Mouse (Mus musculus) stomach, embryonic 14.5 days (tissue): Measurements from ENCODE around the gene Entpd1. TPM values are rescaled to one million over a fixed set of nuclear protein-coding genes. Genes with fewer than 3 reads are reported as not detected.

Source experiments
- ATAC-seq: fragments of 200-750 bp; cut with Nextera tagmentation; 2 replicates; pipeline ENCODE4 v1.8.0; 2017; ENCODE audit warnings: low read depth, moderate TSS enrichment; ENCODE audit not compliant: insufficient number of reproducible peaks, insufficient read depth, low FRiP score
- H3K27ac ChIP-seq: fragments of 300-500 bp; sonication (generic); 2 replicates; pipeline ENCODE4 v1.5.1; 2014; ENCODE audit warnings: mild to moderate bottlenecking, low read length, moderate library complexity, mixed read lengths
- H3K27me3 ChIP-seq: fragments of 300-500 bp; sonication (generic); 2 replicates; pipeline ENCODE4 v1.6.1; 2014; ENCODE audit warnings: low read length, control low read depth, mixed read lengths; ENCODE audit not compliant: control insufficient read depth, insufficient read depth
- H3K36me3 ChIP-seq: fragments of 300-500 bp; sonication (generic); 2 replicates; pipeline ENCODE4 v1.6.1; 2014; ENCODE audit warnings: mild to moderate bottlenecking, control low read depth, low read length, moderate library complexity, mixed read lengths; ENCODE audit not compliant: control insufficient read depth, insufficient read depth
- H3K4me1 ChIP-seq: fragments of 300-500 bp; sonication (generic); 2 replicates; pipeline ENCODE4 v1.6.1; 2014; ENCODE audit warnings: low read length, control low read depth, mixed read lengths; ENCODE audit not compliant: control insufficient read depth, insufficient read depth
- H3K4me2 ChIP-seq: fragments of 300-500 bp; sonication (generic); replicated peaks from 2 replicates; pipeline ENCODE4 v1.6.1; 2014; ENCODE audit warnings: low read depth, low read length, control low read depth
- H3K4me3 ChIP-seq: fragments of 300-500 bp; sonication (generic); 2 replicates; pipeline ENCODE4 v1.5.1; 2014; ENCODE audit warnings: low read depth, low read length, control low read depth
- H3K9ac ChIP-seq: fragments of 300-500 bp; sonication (generic); replicated peaks from 2 replicates; pipeline ENCODE4 v1.6.1; 2014; ENCODE audit warnings: low read depth, mild to moderate bottlenecking, control low read depth, low read length, moderate library complexity, mixed read lengths
- H3K9me3 ChIP-seq: fragments of 300-500 bp; sonication (generic); 2 replicates; pipeline ENCODE4 v1.6.1; 2016; ENCODE audit warnings: low read depth, low read length, control low read depth; ENCODE audit not compliant: control insufficient read depth
- WGBS: fragments of 180-500 bp; shearing (Covaris S2); extraction: QIAGEN DNeasy Blood & Tissue Kit; methylation state at CpG from one replicate; pipeline ENCODE4 v1.1.7; 2014; 5-methylcytosine and 5-hydroxymethylcytosine counted together
- polyA plus RNA-seq: library from polyadenylated mRNA; unstranded; fragments of >200 nt; fragmentation: Nextera tagmentation; extraction: Ambion mirVana; gene quantifications from 2 replicates; pipeline ENCODE4 v1.2.1, GENCODE M21; 2014

The Entpd1 gene
- polyA plus RNA-seq, 1 experiment from 2014 or later: 11.3 TPM

GRCm38 (mm10) chr19:40726148-40726547, 114.0 kb downstream of the Entpd1 start:
- Histone ChIP-seq H3K36me3 (no peaks in the 10 kb centered on the region), H3K27ac (no peak overlapping the region), H3K9ac (no peak overlapping the region), H3K4me1 (no peaks in the 10 kb centered on the region), H3K9me3 (no peaks in the 10 kb centered on the region), H3K4me3 (no peak overlapping the region), H3K4me2 (no peak overlapping the region), H3K27me3 (no peaks in the 10 kb centered on the region)
- no peak for ATAC-seq
- 68% methylated on average over 4 of the region's 4 CpGs for WGBS

DNA sequence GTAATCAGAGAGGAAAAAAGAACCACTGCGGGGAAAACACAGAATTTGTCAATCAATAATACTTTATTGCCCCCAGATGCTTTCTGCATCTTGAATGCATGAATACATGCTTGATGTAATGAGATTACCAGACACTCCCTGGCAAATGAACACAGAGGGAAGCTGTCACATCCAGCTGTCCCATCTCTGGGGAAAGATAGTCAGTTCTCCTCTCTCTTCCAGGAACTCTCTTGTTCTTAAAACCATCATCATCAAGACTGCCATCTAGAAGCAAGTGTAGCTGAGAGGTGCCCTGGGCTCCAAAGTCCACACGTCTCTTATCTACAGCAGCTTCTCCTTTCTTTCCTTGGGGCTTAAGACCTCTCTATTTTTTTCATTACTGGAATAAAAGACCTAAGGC, 114.4 kb downstream of the Entpd1 start:
- Histone ChIP-seq H3K4me3 (no peak overlapping the region), H3K36me3 (no peaks in the 10 kb centered on the region), H3K27me3 (no peaks in the 10 kb centered on the region), H3K4me2 (no peak overlapping the region), H3K4me1 (no peaks in the 10 kb centered on the region), H3K9ac (no peak overlapping the region), H3K27ac (no peak overlapping the region), H3K9me3 (no peaks in the 10 kb centered on the region)
- no peak for ATAC-seq
- WGBS: 62% methylated on average over 2 of the region's 2 CpGs

DNA sequence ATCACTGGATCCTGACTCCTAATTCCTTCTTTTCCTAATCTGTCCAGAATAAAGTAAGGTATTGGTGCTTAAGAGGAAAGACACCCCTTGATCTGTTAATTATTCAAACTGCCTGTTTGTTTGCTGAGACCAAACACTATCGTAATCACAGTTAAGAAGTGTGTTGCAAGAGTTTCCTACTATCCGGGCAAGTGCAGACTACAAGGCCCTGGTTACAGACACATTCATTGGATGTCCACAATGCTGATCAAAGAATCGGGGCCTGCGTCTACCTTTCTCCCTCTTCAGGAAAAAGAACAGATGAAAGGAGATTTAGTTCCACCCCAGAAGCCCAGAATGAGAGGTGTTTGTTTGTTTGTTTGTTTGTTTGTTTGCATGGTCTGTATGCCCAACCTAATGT, 116.0 kb downstream of the Entpd1 start:
- H3K4me1 ChIP-seq: no peaks in the 10 kb centered on the region

DNA sequence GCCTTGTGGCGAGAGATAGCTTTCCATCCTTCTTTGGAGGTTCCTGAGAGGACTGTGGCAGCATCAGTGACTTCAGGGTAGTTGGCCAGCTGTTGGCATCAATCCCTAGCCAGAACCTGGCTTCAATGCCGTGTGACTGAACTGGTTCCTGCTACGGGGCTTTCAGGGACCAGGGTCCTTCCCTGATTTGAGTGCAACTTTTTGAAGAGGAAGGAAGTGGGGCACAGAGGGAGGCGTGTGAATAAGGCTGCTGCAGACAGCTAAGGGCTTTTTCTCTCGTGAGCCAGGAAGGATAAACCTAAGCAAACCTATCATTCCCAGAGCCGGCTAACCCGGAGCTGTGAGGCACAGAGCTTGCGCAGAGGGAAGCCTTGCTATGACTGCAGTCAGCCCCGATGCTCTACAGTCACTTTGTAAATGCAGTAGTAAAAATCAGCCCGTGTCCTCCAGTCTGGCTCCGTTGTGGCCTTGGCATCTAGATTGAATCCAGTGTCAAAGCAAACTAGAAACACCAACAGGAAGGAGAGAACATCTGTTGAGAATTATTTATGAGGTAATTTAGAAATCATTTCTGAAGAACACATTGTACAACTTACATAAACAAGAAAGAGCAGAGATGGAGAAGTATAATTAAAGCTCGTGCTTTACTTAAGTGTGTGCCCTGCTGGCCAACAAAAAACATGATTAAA, 116.7 kb downstream of the Entpd1 start:
- Histone ChIP-seq H3K36me3 (no peaks in the 10 kb centered on the region), H3K4me1 (no peaks in the 10 kb centered on the region), H3K4me3 (no peak overlapping the region), H3K9me3 (no peaks in the 10 kb centered on the region), H3K9ac (no peak overlapping the region), H3K27me3 (no peaks in the 10 kb centered on the region), H3K4me2 (no peak overlapping the region), H3K27ac (no peak overlapping the region)
- ATAC-seq: no peak
- WGBS: 52% methylated on average over 12 of the region's 12 CpGs

More for the DNA sequence above, 116.0 kb downstream of the Entpd1 start:
- Histone ChIP-seq H3K27me3 (no peaks in the 10 kb centered on the region), H3K36me3 (no peaks in the 10 kb centered on the region), H3K9ac (no peak overlapping the region), H3K9me3 (no peaks in the 10 kb centered on the region), H3K4me3 (no peak overlapping the region), H3K4me2 (no peak overlapping the region), H3K27ac (no peak overlapping the region)
- ATAC-seq: no peak
- 85% methylated on average over 4 of the region's 4 CpGs for WGBS

DNA sequence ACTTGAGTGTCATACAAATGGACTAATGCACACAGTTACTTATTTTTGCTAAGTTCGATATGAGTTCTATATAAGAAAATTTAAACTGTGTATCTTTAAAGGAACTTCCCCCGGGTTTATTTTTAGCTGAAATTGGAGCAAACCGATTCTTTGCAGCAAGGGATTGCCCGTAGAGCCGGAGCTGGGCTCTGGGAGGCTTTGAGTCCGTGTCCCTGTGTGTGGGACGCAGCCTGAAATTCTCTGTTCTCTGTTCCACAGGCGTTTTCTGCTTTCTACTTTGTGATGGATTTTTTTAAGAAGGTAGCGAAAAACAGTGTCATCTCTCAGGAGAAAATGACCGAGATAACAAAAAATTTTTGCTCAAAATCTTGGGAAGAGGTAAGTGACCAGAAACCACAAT, 121.2 kb downstream of the Entpd1 start:
- no peak overlapping the region for H3K27ac ChIP-seq
- H3K4me1 ChIP-seq: no peaks in the 10 kb centered on the region
- no peaks in the 10 kb centered on the region for H3K36me3 ChIP-seq
- H3K9ac ChIP-seq: no peak overlapping the region
- no peak for ATAC-seq
- H3K4me2 ChIP-seq: no peak overlapping the region
- no peaks in the 10 kb centered on the region for H3K9me3 ChIP-seq
- H3K4me3 ChIP-seq: no peak overlapping the region
- WGBS: 73% methylated on average over 10 of the region's 10 CpGs
- H3K27me3 ChIP-seq: no peaks in the 10 kb centered on the region

DNA sequence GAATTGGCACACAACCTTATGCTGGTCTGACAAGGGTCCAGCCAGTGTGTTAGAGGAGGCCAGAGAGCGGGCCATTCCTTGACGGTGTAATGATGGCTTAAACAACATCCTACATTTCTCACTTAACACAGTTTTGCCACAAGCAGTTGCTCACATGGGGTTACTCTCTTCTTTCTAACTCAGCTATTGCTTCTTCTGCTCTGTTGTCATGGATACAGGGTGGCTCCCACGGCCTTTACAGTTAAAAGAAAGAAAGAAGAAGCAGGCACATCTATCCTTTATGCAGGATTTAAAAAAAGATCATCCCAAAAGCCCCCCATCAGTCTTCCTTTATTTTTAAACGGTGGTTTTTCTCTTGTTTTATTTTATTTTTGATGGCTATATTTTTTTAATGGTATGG, 121.7 kb downstream of the Entpd1 start:
- H3K36me3 ChIP-seq: no peaks in the 10 kb centered on the region
- no peaks in the 10 kb centered on the region for H3K27me3 ChIP-seq
- H3K4me3 ChIP-seq: no peak overlapping the region
- H3K27ac ChIP-seq: no peak overlapping the region
- 75% methylated on average over 4 of the region's 4 CpGs for WGBS
- no peak overlapping the region for H3K4me2 ChIP-seq
- H3K9me3 ChIP-seq: no peaks in the 10 kb centered on the region
- no peaks in the 10 kb centered on the region for H3K4me1 ChIP-seq
- no peak overlapping the region for H3K9ac ChIP-seq
- ATAC-seq: no peak

DNA sequence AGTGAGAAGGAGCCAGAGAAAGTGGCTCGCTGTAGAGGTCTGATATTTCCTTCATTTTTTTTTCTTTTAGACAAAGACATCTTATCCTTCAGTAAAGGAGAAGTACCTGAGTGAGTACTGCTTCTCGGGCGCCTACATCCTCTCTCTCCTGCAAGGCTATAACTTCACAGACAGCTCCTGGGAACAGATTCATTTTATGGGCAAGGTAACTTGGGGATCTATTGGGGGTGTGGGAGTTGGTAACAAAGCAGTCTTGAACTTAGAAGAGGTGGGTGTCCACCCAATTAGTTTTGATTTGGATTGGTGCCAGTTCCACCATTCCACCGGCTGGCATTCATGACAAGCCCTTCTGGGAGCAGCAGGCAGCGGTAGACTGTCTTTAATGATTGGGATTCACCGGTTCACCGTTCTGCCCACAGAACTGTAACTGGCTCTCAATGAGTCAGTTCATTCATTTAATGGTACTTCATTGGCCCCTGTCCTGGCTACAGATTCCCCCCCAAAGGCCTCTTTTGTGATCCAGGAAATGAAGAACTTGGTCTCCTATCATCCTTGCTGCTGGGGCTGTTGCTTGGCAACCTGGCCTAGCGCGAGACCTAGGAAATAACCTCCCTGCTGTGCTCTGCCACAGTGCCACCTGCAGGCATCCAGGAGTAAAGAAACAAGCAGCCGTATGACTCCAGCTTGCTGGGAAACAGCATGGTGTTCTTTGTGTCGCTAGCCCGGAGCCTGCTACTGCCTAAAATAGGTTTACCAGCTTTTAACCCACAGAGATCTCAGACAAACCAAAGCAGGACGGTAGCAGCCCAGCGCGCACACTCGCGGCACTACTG, 124.7 kb downstream of the Entpd1 start:
- peak overlapping the region; percentile 41 for H3K4me2 ChIP-seq
- ATAC-seq: peak; percentile 78; the same call in 1 of the 2 replicates
- no peaks in the 10 kb centered on the region for H3K9me3 ChIP-seq
- 31% methylated on average over 17 of the region's 17 CpGs for WGBS
- no peak overlapping the region for H3K9ac ChIP-seq
- H3K27me3 ChIP-seq: no peaks in the 10 kb centered on the region
- 0 out of 2 replicates have a peak overlapping the region, but pooled peaks have one; percentile 8 for H3K4me3 ChIP-seq
- H3K36me3 ChIP-seq: no peaks in the 10 kb centered on the region
- no peaks in the 10 kb centered on the region for H3K4me1 ChIP-seq
- H3K27ac ChIP-seq: no peak overlapping the region

- Histone ChIP-seq H3K27ac (no peak overlapping the region), H3K36me3 (no peaks in the 10 kb centered on the region), H3K4me1 (no peaks in the 10 kb centered on the region), H3K27me3 (no peaks in the 10 kb centered on the region), H3K4me3 (no peak overlapping the region), H3K9me3 (no peaks in the 10 kb centered on the region), H3K9ac (no peak overlapping the region), H3K4me2 (peak overlapping the region; percentile 41)
- WGBS: 53% methylated on average over 5 of the region's 5 CpGs
- ATAC-seq: no peak
Observed at GRCm38 (mm10) chr19:40737613-40738012, 125.4 kb downstream of the Entpd1 start.
